Mouse (Mus musculus) frontal cortex, postnatal 36 days (tissue): Measurements from ENCODE around the gene Traip.

Experiments
- DNase-seq, 2 experiments: peaks; one replicate each; pipeline ENCODE4 v3.0.0; 2022; ENCODE audit warnings: low spot score in 2 of 2

Traip gene

GRCm38 (mm10) chr9:107971690-107972541 lies 22.0 kb downstream of the Traip start:
- no peak for DNase-seq

- DNase-seq, result no peak
Measured at GRCm38 (mm10) chr9:107974491-107975171, 24.7 kb downstream of the Traip start.

- DNase-seq, result no peak
Measured at GRCm38 (mm10) chr9:107975399-107976386, 25.8 kb downstream of the Traip start, which contains the start of gene Uba7. Uba7 (plus strand) TSS chr9:107975505.

- no peak for DNase-seq
Measured at GRCm38 (mm10) chr9:107978815-107979214, 28.9 kb downstream of the Traip start.

GRCm38 (mm10) chr9:107981684-107982605 lies 32.0 kb downstream of the Traip start:
- DNase-seq, result peak in 1 of 2 experiments; percentile 40

GRCm38 (mm10) chr9:107982681-107983346 lies 32.9 kb downstream of the Traip start, which contains the start of gene Gm20661:
Gm20661 (plus strand) TSS chr9:107983058.
- DNase-seq, result no peak

GRCm38 (mm10) chr9:107983421-107983890 lies 33.5 kb downstream of the Traip start:
- DNase-seq, result no peak

- DNase-seq, result no peak
Measured at GRCm38 (mm10) chr9:107984052-107984753, 34.3 kb downstream of the Traip start.

GRCm38 (mm10) chr9:107984754-107985055 lies 34.8 kb downstream of the Traip start:
- DNase-seq, result no peak

GRCm38 (mm10) chr9:107985131-107986119 lies 35.5 kb downstream of the Traip start, which contains the start of gene Inka1:
Inka1 (minus strand) TSS chr9:107985879.
- DNase-seq, result peak; percentile 75 to 79

GRCm38 (mm10) chr9:107986376-107986775 lies 36.4 kb downstream of the Traip start:
- peak; percentile 70 for DNase-seq

GRCm38 (mm10) chr9:107987950-107988349 lies 38.0 kb downstream of the Traip start:
- DNase-seq, result no peak

- DNase-seq, result no peak
Measured at GRCm38 (mm10) chr9:107992197-107992596, 42.3 kb downstream of the Traip start, which contains the start of gene Cdhr4. Cdhr4 (plus strand) TSS chr9:107992497.

GRCm38 (mm10) chr9:107993013-107993412 lies 43.1 kb downstream of the Traip start:
- no peak for DNase-seq

- no peak for DNase-seq
Measured at GRCm38 (mm10) chr9:107994464-107994863, 44.5 kb downstream of the Traip start.

- no peak for DNase-seq
Measured at GRCm38 (mm10) chr9:107995513-107995912, 45.6 kb downstream of the Traip start.

GRCm38 (mm10) chr9:107996049-107996448 lies 46.1 kb downstream of the Traip start, which contains the start of gene Gm20662:
Gm20662 (plus strand) TSS chr9:107996349.
- DNase-seq, result no peak
